Mouse (Mus musculus) bone marrow macrophage, adult 2 months (primary cell): ENCODE data around the gene Cacnb2.

Source experiments
- CTCF ChIP-seq: IDR thresholded peaks from 2 replicates; pipeline ENCODE4 v1.5.1; 2012; ENCODE audit warnings: low read depth, mild to moderate bottlenecking, low read length, moderate library complexity
- POLR2A ChIP-seq: IDR thresholded peaks from 2 replicates; pipeline ENCODE4 v1.6.1; 2012; ENCODE audit warnings: mild to moderate bottlenecking, low read depth, low read length, borderline replicate concordance

DNA sequence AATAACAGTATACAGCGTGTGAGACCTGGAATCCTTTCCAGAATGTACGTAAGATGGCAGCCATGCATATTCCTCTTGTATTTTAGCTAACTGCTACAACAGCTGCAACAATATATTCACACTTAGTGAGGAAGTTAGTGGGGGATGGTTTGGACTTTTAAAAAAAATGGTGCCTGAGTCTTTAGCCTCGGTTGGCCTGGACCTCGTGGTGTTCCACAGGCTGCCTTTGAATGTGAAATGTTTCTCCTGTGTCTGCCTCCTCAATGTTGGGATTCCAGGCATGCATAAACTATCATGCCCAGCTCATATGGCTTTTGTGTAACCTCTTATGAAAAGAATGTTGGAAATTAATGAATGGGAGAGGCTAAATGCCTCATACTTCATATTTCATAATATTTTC lies 100.8 kb downstream of the Cacnb2 start:
- no peak for TF ChIP-seq CTCF
- no peak for TF ChIP-seq POLR2A
